Mouse (Mus musculus): ENCODE results near the gene Trf. TPM values are rescaled to one million over a fixed set of nuclear protein-coding genes. Genes with fewer than 3 reads are reported as not detected.

Trf gene
- 1,000 to 10,000 TPM in 1 of 2 experiments, 100 to 1,000 TPM in 1; 136 to 2,496 TPM for total RNA-seq (2021)
- long read RNA-seq, experiment 1, transcript Trf-201 (17 exons, 2,571 nt) = major isoform, 4,415 of 4,708 reads
- long read RNA-seq, experiment 1, partial matches to known transcripts = 156 of 4,708 reads
- long read RNA-seq, experiment 1, other reads (novel, unspliced or antisense) = 134 of 4,708 reads
- long read RNA-seq, experiment 2, transcript Trf-201 (17 exons, 2,571 nt) = major isoform, 234 of 246 reads
- long read RNA-seq, experiment 2, partial matches to known transcripts = 8 of 246 reads
- long read RNA-seq, experiment 2, other reads (novel, unspliced or antisense) = 3 of 246 reads

- peak in 1 of 2 experiments; percentile 19 for DNase-seq (ENCODE audit: low spot score in 2 of 2)
These were observed at the start of gene Trf, which contains the start of gene Gm20425 for GRCm38 (mm10) chr9:103230151-103230951. Gene Trf (minus strand): TSS chr9:103230444. Gene Gm20425 (minus strand): TSS chr9:103230307.

- DNase-seq (ENCODE audit: low spot score in 2 of 2) = no peak
These were observed 46.6 kb upstream of the Trf start for GRCm38 (mm10) chr9:103276876-103277275.

- DNase-seq (ENCODE audit: low spot score in 2 of 2) = no peak
These were observed 45.4 kb upstream of the Trf start for GRCm38 (mm10) chr9:103275676-103276075.

GRCm38 (mm10) chr9:103274819-103275218 lies 44.6 kb upstream of the Trf start:
- no peak for DNase-seq (ENCODE audit: low spot score in 2 of 2)

GRCm38 (mm10) chr9:103271104-103271503 lies 40.9 kb upstream of the Trf start:
- DNase-seq (ENCODE audit: low spot score in 2 of 2) = no peak

- DNase-seq (ENCODE audit: low spot score in 2 of 2) = no peak
These were observed 35.5 kb upstream of the Trf start for GRCm38 (mm10) chr9:103265778-103266177.

GRCm38 (mm10) chr9:103252906-103253305 lies 22.7 kb upstream of the Trf start:
- DNase-seq (ENCODE audit: low spot score in 2 of 2) = no peak

- DNase-seq (ENCODE audit: low spot score in 2 of 2) = no peak
These were observed 18.4 kb upstream of the Trf start for GRCm38 (mm10) chr9:103248618-103249017.

GRCm38 (mm10) chr9:103246526-103247168 lies 16.4 kb upstream of the Trf start:
- no peak for DNase-seq (ENCODE audit: low spot score in 2 of 2)

GRCm38 (mm10) chr9:103243640-103244039 lies 13.4 kb upstream of the Trf start:
- no peak for DNase-seq (ENCODE audit: low spot score in 2 of 2)

GRCm38 (mm10) chr9:103241206-103241605 lies 11.0 kb upstream of the Trf start:
- DNase-seq (ENCODE audit: low spot score in 2 of 2) = no peak

GRCm38 (mm10) chr9:103239471-103239870 lies 9.2 kb upstream of the Trf start:
- no peak for DNase-seq (ENCODE audit: low spot score in 2 of 2)

- DNase-seq (ENCODE audit: low spot score in 2 of 2) = no peak
These were observed 4.4 kb upstream of the Trf start for GRCm38 (mm10) chr9:103234565-103235165.

GRCm38 (mm10) chr9:103234059-103234458 lies 3.8 kb upstream of the Trf start:
- no peak for DNase-seq (ENCODE audit: low spot score in 2 of 2)

GRCm38 (mm10) chr9:103233006-103233395 lies 2.8 kb upstream of the Trf start:
- DNase-seq (ENCODE audit: low spot score in 2 of 2) = no peak

GRCm38 (mm10) chr9:103232232-103233005 lies 2.2 kb upstream of the Trf start:
- no peak for DNase-seq (ENCODE audit: low spot score in 2 of 2)

GRCm38 (mm10) chr9:103229037-103229867 lies 992 bp downstream of the Trf start:
- DNase-seq (ENCODE audit: low spot score in 2 of 2) = no peak

GRCm38 (mm10) chr9:103228370-103229003 lies 1.8 kb downstream of the Trf start:
- DNase-seq (ENCODE audit: low spot score in 2 of 2) = no peak

- no peak for DNase-seq (ENCODE audit: low spot score in 2 of 2)
These were observed 2.5 kb downstream of the Trf start for GRCm38 (mm10) chr9:103227760-103228159.
